Mouse (Mus musculus): Measurements from ENCODE around the gene Pld3. TPM values are rescaled to one million over a fixed set of nuclear protein-coding genes. Genes with fewer than 3 reads are reported as not detected.

The Pld3 gene
- total RNA-seq, 2 experiments from 2014 or later = 23.3 to 27.1 TPM

- intact Hi-C loops (cut with DNase I) = loop anchor here (2.0 kb wide), 1 partner anchor 15 kb away; no protein-coding TSS in a partner anchor
- no peak for DNase-seq (ENCODE audit: low spot score)
These were observed 61.2 kb downstream of the Pld3 start for GRCm38 (mm10) chr7:27491856-27492255.

GRCm38 (mm10) chr7:27490543-27491329, 62.3 kb downstream of the Pld3 start:
- intact Hi-C loops (cut with DNase I) = loop anchor here (2.0 kb wide), 1 partner anchor 16 kb away; no protein-coding TSS in a partner anchor
- peak; percentile 92 for DNase-seq (ENCODE audit: low spot score)

DNA sequence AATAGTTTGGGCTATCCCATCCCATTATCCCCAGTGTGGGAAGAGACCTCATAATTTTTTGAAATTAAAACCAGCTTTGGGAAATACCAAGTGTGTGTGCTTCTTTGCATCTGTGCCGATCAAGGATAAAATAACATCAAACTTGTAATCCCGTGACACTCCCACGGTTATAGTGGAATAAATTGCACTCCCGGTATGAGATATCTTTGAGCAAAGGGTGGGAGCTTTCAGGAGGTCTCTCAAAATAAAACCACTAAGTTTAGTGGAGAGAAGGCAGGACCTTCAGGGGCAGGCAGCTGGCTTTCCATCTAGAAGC, 62.8 kb downstream of the Pld3 start:
- intact Hi-C loops (cut with DNase I) = loop anchor here (2.0 kb wide), 1 partner anchor 17 kb away; no protein-coding TSS in a partner anchor
- DNase-seq (ENCODE audit: low spot score) = no peak

- intact Hi-C loops (cut with DNase I) = no loop called here
- DNase-seq (ENCODE audit: low spot score) = no peak
These were observed 63.6 kb downstream of the Pld3 start for GRCm38 (mm10) chr7:27489270-27489869.

DNA sequence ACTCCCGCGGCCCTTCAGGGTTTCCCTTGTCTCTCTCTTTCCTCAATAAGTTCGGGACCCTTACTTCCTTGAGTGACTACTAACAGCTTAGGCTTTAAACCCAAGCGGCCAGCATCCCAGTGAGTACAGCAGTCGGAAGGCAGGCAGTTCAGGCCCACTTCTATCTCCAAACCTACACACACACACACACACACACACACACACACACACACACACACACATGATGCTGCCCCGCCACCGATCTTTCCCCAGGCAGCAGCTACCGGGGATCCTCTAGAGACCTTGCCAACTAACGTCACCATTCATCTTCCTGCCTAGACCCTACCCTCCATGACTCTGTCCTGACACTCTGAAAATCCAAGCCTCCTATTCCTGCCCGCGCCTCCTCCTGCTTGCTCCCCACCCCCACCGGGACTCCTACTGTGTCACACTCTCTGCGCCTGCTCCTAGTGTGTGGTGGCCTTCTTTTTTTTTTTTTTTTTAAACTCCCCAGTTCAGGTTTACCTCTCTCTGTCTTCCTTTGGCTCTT, 65.2 kb downstream of the Pld3 start:
- intact Hi-C loops (cut with DNase I) = no loop called here
- DNase-seq (ENCODE audit: low spot score) = no peak

DNA sequence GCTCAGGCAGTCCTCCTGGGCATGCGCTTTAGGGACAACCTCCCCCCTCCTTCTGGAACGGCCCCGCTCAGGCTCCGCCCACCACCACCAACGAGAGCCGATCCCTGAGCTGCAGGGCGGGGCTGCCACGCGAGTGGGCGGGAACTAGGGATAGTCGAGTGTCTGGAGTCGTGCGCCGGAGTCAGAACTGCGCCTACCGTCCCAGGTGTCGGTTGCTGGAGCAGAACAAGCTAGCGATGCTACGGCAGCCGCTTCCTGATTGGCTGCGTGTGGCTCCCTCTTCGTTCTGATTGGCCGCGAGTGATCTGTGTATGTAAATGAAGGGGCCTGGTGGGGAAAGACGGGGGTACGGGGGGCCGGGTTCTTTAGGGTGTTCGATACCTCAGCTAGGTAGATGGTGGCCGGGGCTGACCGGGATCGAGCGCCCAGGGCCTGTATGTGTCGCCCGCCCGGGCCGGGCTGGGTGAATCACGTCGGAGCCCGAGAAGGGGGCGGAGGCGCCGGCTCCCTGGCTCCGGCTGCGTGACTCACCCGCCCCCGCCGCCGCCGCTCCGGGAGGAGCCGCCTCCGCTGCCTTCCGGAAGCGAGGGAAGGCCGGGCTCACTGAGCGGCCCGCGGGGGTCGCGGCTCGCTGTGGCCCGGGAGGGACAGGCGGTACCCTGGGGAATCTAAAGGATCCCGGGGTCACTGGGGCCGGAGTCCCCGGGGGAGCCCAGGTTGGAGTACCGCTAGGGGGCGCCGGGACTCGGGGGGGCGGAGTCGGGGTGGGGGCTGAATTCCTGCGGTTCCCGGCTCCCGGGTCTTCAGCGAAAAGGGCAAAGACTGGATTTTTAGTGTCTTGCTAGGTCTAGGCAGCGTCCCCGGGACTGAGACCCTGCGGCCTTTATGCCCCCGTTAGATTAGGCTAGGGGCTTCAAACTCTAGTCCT, 66.0 kb downstream of the Pld3 start, which contains the start of gene Sertad1:
Gene Sertad1 (plus strand): TSS at position 141 of the 928 bp plus-strand sequence.
- DNase-seq (ENCODE audit: low spot score) = peak; percentile 100
- intact Hi-C loops (cut with DNase I) = no loop called here

- DNase-seq (ENCODE audit: low spot score) = no peak
- intact Hi-C loops (cut with DNase I) = no loop called here
These were observed 66.8 kb downstream of the Pld3 start for GRCm38 (mm10) chr7:27486102-27486769.

DNA sequence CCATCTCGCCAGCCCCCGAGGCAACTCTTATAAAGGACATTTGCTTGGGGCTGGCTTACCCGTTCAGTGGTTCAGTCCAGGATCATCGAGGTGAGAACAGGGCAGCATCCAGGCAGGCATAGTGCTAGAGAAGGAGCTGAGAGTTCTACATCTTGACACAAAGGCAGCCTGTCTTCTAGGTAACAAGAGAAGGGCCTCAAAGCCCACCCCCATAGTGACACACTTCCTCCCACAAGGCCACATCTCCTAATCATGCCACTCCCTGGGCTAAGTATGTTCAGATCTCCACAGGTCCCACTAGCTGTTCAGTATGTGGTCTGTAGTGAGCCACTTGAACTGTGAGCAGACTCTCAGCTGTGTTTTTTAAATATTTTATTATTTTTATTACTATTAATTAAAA, 69.2 kb downstream of the Pld3 start:
- DNase-seq (ENCODE audit: low spot score) = no peak
- intact Hi-C loops (cut with DNase I) = no loop called here

Other genes with a start within 250 kb of the Pld3 start
- 100 to 1,000 TPM; 210 to 247 TPM for gene Ltbp4, start 215.5 kb downstream of the Pld3 start, total RNA-seq (2021)
- 1 to 10 TPM; 6.4 to 8.2 TPM for gene Shkbp1, start 197.2 kb downstream of the Pld3 start, total RNA-seq (2021)
- gene Gm20479, start 195.8 kb downstream of the Pld3 start, total RNA-seq (2021) = not detected
- gene Sptbn4, start 105.5 kb downstream of the Pld3 start, total RNA-seq (2021) = under 1 TPM; 0.08 to 0.42 TPM
- gene Blvrb, start 105.2 kb downstream of the Pld3 start, total RNA-seq (2021) = 10 to 100 TPM; 30.1 to 30.5 TPM
- gene Sertad3, start 79.5 kb downstream of the Pld3 start, total RNA-seq (2021) = 1 to 10 TPM; 6.4 to 8.0 TPM
- gene Sertad1, start 66.3 kb downstream of the Pld3 start, total RNA-seq (2021) = 10 to 100 TPM in 1 of 2 experiments, 1 to 10 TPM in 1; 7.9 to 13.0 TPM
- gene Prx, start 53.9 kb downstream of the Pld3 start, total RNA-seq (2021) = 1 to 10 TPM; 1.2 to 1.6 TPM
- under 1 TPM; 0.13 to 0.17 TPM for gene Hipk4, start 30.0 kb downstream of the Pld3 start, total RNA-seq (2021)
- gene 2310022A10Rik, start within 50 bp of the Pld3 start, total RNA-seq (2021) = 10 to 100 TPM; 64.6 to 71.9 TPM
- 100 to 1,000 TPM; 166 to 177 TPM for gene Akt2, start 38.3 kb upstream of the Pld3 start, total RNA-seq (2021)
- gene Ttc9b, start 100.7 kb upstream of the Pld3 start, total RNA-seq (2021) = not detected
- gene Map3k10, start 121.4 kb upstream of the Pld3 start, total RNA-seq (2021) = 10 to 100 TPM; 21.9 to 22.2 TPM
- gene Zfp607b, start 136.1 kb upstream of the Pld3 start, total RNA-seq (2021) = under 1 TPM; 0.39 to 0.88 TPM
- gene Zfp60, start 178.2 kb upstream of the Pld3 start, total RNA-seq (2021) = 1 to 10 TPM; 8.2 to 8.9 TPM